Mouse (Mus musculus): ENCODE measurements around the gene Nedd9.
"Not testable (repeated sequence)": the region's sequence is repeated elsewhere in the genome, so short reads cannot be mapped to it uniquely, and the experiment has no call there.

Gene Nedd9

GRCm38 (mm10) chr13:41376111-41376510 lies 111.1 kb downstream of the Nedd9 start:
- DNase-seq (ENCODE audit: low read depth in 2 of 2, low spot score in 2 of 2): no peak

- DNase-seq (ENCODE audit: low read depth in 2 of 2, low spot score in 2 of 2): no peak
Observed at GRCm38 (mm10) chr13:41375696-41376095, 111.5 kb downstream of the Nedd9 start.

- no peak for DNase-seq (ENCODE audit: low read depth in 2 of 2, low spot score in 2 of 2)
Observed at GRCm38 (mm10) chr13:41374886-41375285, 112.3 kb downstream of the Nedd9 start.

- DNase-seq (ENCODE audit: low read depth in 2 of 2, low spot score in 2 of 2): peak; percentile 40 to 65
Observed at GRCm38 (mm10) chr13:41372555-41373460, 114.4 kb downstream of the Nedd9 start.

- DNase-seq (ENCODE audit: low read depth in 2 of 2, low spot score in 2 of 2): no peak
Observed at GRCm38 (mm10) chr13:41371547-41371946, 115.6 kb downstream of the Nedd9 start.

- DNase-seq (ENCODE audit: low read depth in 2 of 2, low spot score in 2 of 2): no peak
Observed at GRCm38 (mm10) chr13:41368612-41369011, 118.5 kb downstream of the Nedd9 start.

GRCm38 (mm10) chr13:41367176-41367611 lies 120.0 kb downstream of the Nedd9 start:
- no peak for DNase-seq (ENCODE audit: low read depth in 2 of 2, low spot score in 2 of 2)

GRCm38 (mm10) chr13:41366609-41367008 lies 120.6 kb downstream of the Nedd9 start:
- DNase-seq (ENCODE audit: low read depth in 2 of 2, low spot score in 2 of 2): not testable (repeated sequence)

- DNase-seq (ENCODE audit: low read depth in 2 of 2, low spot score in 2 of 2): no peak
Observed at GRCm38 (mm10) chr13:41364273-41364672, 122.9 kb downstream of the Nedd9 start.

GRCm38 (mm10) chr13:41362909-41363308 lies 124.3 kb downstream of the Nedd9 start:
- no peak for DNase-seq (ENCODE audit: low read depth in 2 of 2, low spot score in 2 of 2)

GRCm38 (mm10) chr13:41360272-41360815 lies 126.8 kb downstream of the Nedd9 start:
- no peak for DNase-seq (ENCODE audit: low read depth in 2 of 2, low spot score in 2 of 2)

- no peak for DNase-seq (ENCODE audit: low read depth in 2 of 2, low spot score in 2 of 2)
Observed at GRCm38 (mm10) chr13:41359330-41360215, 127.6 kb downstream of the Nedd9 start.

GRCm38 (mm10) chr13:41358480-41359180 lies 128.5 kb downstream of the Nedd9 start:
- peak; percentile 82 to 89 for DNase-seq (ENCODE audit: low read depth in 2 of 2, low spot score in 2 of 2)

- no peak for DNase-seq (ENCODE audit: low read depth in 2 of 2, low spot score in 2 of 2)
Observed at GRCm38 (mm10) chr13:41358009-41358408, 129.2 kb downstream of the Nedd9 start.

GRCm38 (mm10) chr13:41357586-41357985 lies 129.6 kb downstream of the Nedd9 start:
- DNase-seq (ENCODE audit: low read depth in 2 of 2, low spot score in 2 of 2): no peak

GRCm38 (mm10) chr13:41357161-41357560 lies 130.0 kb downstream of the Nedd9 start:
- no peak for DNase-seq (ENCODE audit: low read depth in 2 of 2, low spot score in 2 of 2)

GRCm38 (mm10) chr13:41355552-41355951 lies 131.6 kb downstream of the Nedd9 start:
- DNase-seq (ENCODE audit: low read depth in 2 of 2, low spot score in 2 of 2): no peak

- no peak for DNase-seq (ENCODE audit: low read depth in 2 of 2, low spot score in 2 of 2)
Observed at GRCm38 (mm10) chr13:41354591-41354990, 132.6 kb downstream of the Nedd9 start.

GRCm38 (mm10) chr13:41353676-41354075 lies 133.5 kb downstream of the Nedd9 start:
- DNase-seq (ENCODE audit: low read depth in 2 of 2, low spot score in 2 of 2): no peak

- DNase-seq (ENCODE audit: low read depth in 2 of 2, low spot score in 2 of 2): no peak
Observed at GRCm38 (mm10) chr13:41352352-41352751, 134.8 kb downstream of the Nedd9 start.

GRCm38 (mm10) chr13:41350589-41350988 lies 136.6 kb downstream of the Nedd9 start:
- DNase-seq (ENCODE audit: low read depth in 2 of 2, low spot score in 2 of 2): no peak
